8 mouse cellular contexts compared by ENCODE assay signal in genomic region chr13:63562972-63563780, GRCm38 (mm10). TPM values are rescaled to one million over a fixed set of nuclear protein-coding genes. Genes with fewer than 3 reads are reported as not detected.
DNase-seq lines count a peak whose midpoint lies in the region; ATAC-seq lines count a peak whose summit lies in the region.

No protein-coding gene starts in this region.

- peak overlapping the region; percentile 91 for H3K4me2 ChIP-seq in forebrain, embryonic 11.5 days (ENCODE audit: low read depth, low read length, severe bottlenecking)
- peak overlapping the region; percentile 75 for H3K4me2 ChIP-seq in heart, embryonic 16.5 days (ENCODE audit: low read depth, low read length)
- peak overlapping the region; percentile 88 for H3K4me2 ChIP-seq in lung, embryonic 15.5 days

- H3K27ac ChIP-seq in forebrain, embryonic 11.5 days (ENCODE audit: low read depth, low read length), result peak overlapping the region; percentile 99
- peak overlapping the region; percentile 98 for H3K27ac ChIP-seq in heart, embryonic 16.5 days (ENCODE audit: low read length)
- peak overlapping the region; percentile 100 for H3K27ac ChIP-seq in lung, embryonic 15.5 days

- under 1% methylated on average over 51 of the region's 51 CpGs for WGBS in forebrain, embryonic 11.5 days
- under 1% methylated on average over 51 of the region's 51 CpGs for WGBS in heart, embryonic 16.5 days
- WGBS in lung, embryonic 15.5 days, result under 1% methylated on average over 51 of the region's 51 CpGs

- no peaks in the 10 kb centered on the region for H3K27me3 ChIP-seq in forebrain, embryonic 11.5 days (ENCODE audit: control insufficient read depth, insufficient read depth, low read length)
- no peaks in the 10 kb centered on the region for H3K27me3 ChIP-seq in heart, embryonic 16.5 days (ENCODE audit: control insufficient read depth, insufficient read depth, low read length)
- no peaks in the 10 kb centered on the region for H3K27me3 ChIP-seq in lung, embryonic 15.5 days

- H3K36me3 ChIP-seq in forebrain, embryonic 11.5 days (ENCODE audit: control insufficient read depth, insufficient read depth, low read length), result no peaks in the 10 kb centered on the region
- H3K36me3 ChIP-seq in heart, embryonic 16.5 days (ENCODE audit: control insufficient read depth, insufficient read depth), result no peaks in the 10 kb centered on the region
- peaks cover 17% of the 10 kb centered on the region; the same call in 1 of the 2 replicates for H3K36me3 ChIP-seq in lung, embryonic 15.5 days

- no peaks in the 10 kb centered on the region for H3K9me3 ChIP-seq in forebrain, embryonic 11.5 days (ENCODE audit: control insufficient read depth, low read length)
- no peaks in the 10 kb centered on the region for H3K9me3 ChIP-seq in heart, embryonic 16.5 days (replicated peaks; ENCODE audit: control insufficient read depth, low read length)
- no peaks in the 10 kb centered on the region for H3K9me3 ChIP-seq in lung, embryonic 15.5 days

- peak; percentile 63 for ATAC-seq in forebrain, embryonic 11.5 days (replicated peaks; ENCODE audit: low FRiP score)
- ATAC-seq in heart, embryonic 16.5 days (replicated peaks; ENCODE audit: extremely low read depth, insufficient read depth, low FRiP score), result peak; percentile 49
- ATAC-seq in lung, embryonic 15.5 days (ENCODE audit: borderline replicate concordance, extremely low read depth, low FRiP score, low TSS enrichment), result peak; percentile 33; the same call in 1 of the 2 replicates

- peak overlapping the region; percentile 94 for H3K4me3 ChIP-seq in forebrain, embryonic 11.5 days (ENCODE audit: low read depth, low read length)
- H3K4me3 ChIP-seq in heart, embryonic 16.5 days (ENCODE audit: low read length), result peak overlapping the region; percentile 73
- peak overlapping the region; percentile 89 for H3K4me3 ChIP-seq in lung, embryonic 15.5 days

- peaks cover 23% of the 10 kb centered on the region for H3K4me1 ChIP-seq in forebrain, embryonic 11.5 days (replicated peaks; ENCODE audit: control insufficient read depth, insufficient read depth, low read length)
- H3K4me1 ChIP-seq in heart, embryonic 16.5 days (ENCODE audit: control insufficient read depth, insufficient read depth, low read length), result peaks cover 40% of the 10 kb centered on the region
- peaks cover 45% of the 10 kb centered on the region for H3K4me1 ChIP-seq in lung, embryonic 15.5 days

- peak; percentile 82 for DNase-seq in CD4-positive helper T cell, adult 2 months (ENCODE audit: low read depth, low spot score)
- peak; percentile 77 to 84 for DNase-seq in adrenal gland, postnatal 36 days
- peak; percentile 93 for DNase-seq in forebrain, embryonic 11.5 days (ENCODE audit: low spot score)
- peak; percentile 75 to 84 for DNase-seq in kidney, postnatal 25 days
- DNase-seq in ovary, adult 18-20 months (ENCODE audit: low spot score), result peak; percentile 72
- DNase-seq in thymus, postnatal 0 days (ENCODE audit: low spot score), result peak; percentile 83

- H3K9ac ChIP-seq in forebrain, embryonic 11.5 days (ENCODE audit: low read length), result peak overlapping the region; percentile 89
- H3K9ac ChIP-seq in heart, embryonic 16.5 days (ENCODE audit: low read length), result peak overlapping the region; percentile 89
- H3K9ac ChIP-seq in lung, embryonic 15.5 days, result peak overlapping the region; percentile 96

RNA-seq across cellular contexts. Expression of gene Ptch1, which starts 10.2 kb away (rescaled TPM):
- total RNA-seq in adrenal gland, postnatal 36 days (2021), result 10 to 100 TPM; 37.3 to 49.6 TPM
- 25.1 and 26.0 TPM in 2 replicates for polyA plus RNA-seq in forebrain, embryonic 11.5 days (2014; fragmentation: Nextera tagmentation; extraction: Ambion mirVana)
- 5.6 and 7.9 TPM in 2 replicates for polyA plus RNA-seq in heart, embryonic 16.5 days (2015; fragmentation: Nextera tagmentation; extraction: Ambion mirVana)
- 34.8 and 36.8 TPM in 2 replicates for polyA plus RNA-seq in lung, embryonic 15.5 days (2015; fragmentation: Nextera tagmentation; extraction: Ambion mirVana)
- 6.4 and 6.7 TPM in 2 replicates for polyA plus RNA-seq in thymus, postnatal 0 days (2015; fragmentation: Nextera tagmentation; extraction: Ambion mirVana)

Comparison
In these comparisons a context has a peak if more than half of its experiments do, and no peak if none do; other contexts are left out.
1. Peak in every context shown above with its lines: DNase-seq, ATAC-seq, H3K4me3 ChIP-seq and H3K27ac ChIP-seq.